Mouse (Mus musculus): ENCODE data around the gene Map4k5.

Map4k5 gene

GRCm38 (mm10) chr12:69838376-69838775 is 54.6 kb downstream of the Map4k5 start:
- DNase-seq, result no peak

DNA sequence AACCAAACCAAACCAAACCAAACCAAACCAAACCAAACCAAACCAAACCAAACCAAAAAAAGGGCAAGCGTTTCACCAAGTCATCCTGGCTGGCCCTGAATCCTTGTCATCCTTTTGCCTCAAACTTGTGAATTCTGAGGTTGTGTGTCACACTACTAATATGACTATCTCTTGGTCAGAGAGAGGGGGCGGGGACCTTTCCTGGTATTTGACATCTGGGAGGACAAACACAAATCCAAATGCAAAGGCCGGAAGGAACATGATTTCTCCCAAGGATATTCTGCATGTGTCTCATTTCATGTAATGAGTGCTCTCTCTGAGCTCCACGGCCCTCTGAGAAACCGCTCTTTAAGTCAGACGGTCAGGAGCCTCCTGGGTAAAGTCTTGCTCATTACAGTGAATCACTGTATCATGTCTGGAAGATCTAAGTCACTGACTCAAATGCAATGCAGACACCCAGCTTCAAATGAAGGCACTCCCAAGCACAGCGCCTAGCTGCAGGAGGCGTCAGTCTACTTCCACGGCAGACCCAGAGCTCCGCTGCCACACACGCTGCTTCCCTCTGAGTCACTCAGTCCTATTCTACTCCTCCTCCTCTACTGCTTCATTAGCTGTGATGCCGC is 58.9 kb downstream of the Map4k5 start:
- DNase-seq, result peak; percentile 72

GRCm38 (mm10) chr12:69831239-69831910 is 61.6 kb downstream of the Map4k5 start:
- no peak for DNase-seq

DNA sequence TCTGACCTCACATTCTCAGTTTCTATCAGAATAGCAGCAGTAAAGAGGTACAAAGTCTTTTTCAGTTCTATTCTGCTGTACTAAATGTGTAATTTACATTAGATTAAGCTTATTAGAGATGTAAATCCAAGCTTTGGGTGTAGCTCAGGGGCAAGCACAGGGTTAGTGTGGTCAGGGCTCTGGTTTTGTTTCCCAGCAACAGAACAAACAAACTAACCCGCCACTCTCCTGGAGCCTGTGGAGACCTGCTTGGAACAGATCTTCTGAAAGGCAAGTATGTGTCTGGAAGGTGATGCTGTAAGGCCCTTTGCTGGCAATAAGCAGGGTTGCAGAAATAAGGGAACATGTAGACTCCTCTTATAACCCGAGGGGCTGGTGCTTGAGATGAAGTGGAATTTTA is 64.8 kb downstream of the Map4k5 start:
- DNase-seq, result peak; percentile 54

DNA sequence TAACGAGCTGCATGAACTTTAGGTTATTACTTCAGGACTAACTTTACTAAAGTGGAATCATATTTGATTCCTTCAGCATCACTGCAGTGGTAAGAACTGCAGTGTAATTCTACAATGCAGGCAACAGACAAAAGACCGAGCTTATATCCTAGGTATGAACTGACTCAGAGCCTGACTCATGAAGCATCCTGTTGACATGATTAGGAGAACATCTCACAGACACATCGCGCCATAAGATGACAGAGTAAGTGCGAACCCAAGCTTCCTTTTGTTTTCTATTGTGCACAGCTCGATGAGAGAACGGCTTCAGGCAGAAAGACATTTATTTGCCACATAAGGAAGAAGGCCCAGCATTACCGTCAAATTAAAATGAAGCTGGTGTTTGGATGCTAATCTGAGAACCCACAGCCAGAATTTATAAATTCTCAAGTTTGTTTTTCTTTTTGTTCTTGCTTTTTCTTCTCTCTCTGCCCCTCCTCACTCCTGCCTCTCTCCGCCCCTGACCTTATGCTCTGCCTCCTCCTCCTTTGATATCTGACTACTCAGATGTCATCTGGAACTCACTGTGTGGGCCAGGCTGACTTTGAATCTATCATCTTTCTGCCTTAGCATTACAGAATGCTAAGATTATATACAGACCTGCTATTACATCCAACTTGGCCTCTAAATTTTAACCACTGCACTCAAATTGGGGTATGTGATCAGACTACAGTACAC is 68.0 kb downstream of the Map4k5 start:
- DNase-seq, result no peak

DNA sequence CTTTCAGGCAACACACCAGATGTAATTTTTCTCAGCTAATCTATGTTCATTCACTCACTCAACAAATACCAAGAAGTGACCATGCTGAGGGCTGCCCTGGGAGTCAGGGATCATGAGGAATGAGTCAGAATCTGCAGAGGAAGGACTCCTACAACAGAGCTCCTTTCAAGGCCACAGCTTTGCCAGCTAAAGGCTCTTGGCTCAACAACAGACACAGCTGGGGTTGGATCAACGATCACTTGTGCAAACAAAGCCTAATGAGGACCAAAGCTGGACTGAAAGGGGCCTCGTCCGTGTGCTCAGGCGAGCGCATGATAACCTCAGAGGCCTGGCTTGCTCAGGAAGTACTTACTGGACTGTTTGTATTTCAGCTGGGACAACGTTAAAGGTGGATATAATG is 78.7 kb downstream of the Map4k5 start:
- DNase-seq, result peak; percentile 95

GRCm38 (mm10) chr12:69813596-69813995 is 79.4 kb downstream of the Map4k5 start:
- DNase-seq, result peak; percentile 72

- DNase-seq, result peak; percentile 77
These were observed 80.0 kb downstream of the Map4k5 start for GRCm38 (mm10) chr12:69812986-69813385.

DNA sequence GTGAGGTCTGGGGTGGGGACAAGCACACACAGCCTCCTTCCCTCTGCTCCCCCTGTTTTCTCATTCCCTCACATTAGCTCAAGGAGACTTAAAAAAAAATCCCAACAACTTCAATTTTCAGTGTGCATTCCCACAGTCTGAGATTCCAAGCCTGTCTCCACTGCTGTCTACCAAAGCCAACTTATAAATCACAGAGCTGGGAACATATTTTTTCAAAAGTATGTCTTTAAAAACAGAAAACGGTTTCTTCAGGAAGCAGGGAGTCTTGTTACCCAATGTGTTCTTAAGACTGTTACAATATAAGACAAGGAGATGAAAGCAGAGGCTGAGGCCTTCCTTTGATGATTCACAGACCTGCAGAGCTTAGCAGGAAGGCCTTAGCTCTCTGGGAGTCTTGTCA is 81.0 kb downstream of the Map4k5 start:
- DNase-seq, result peak; percentile 12

GRCm38 (mm10) chr12:69809439-69809838 is 83.6 kb downstream of the Map4k5 start:
- DNase-seq, result peak; percentile 49

DNA sequence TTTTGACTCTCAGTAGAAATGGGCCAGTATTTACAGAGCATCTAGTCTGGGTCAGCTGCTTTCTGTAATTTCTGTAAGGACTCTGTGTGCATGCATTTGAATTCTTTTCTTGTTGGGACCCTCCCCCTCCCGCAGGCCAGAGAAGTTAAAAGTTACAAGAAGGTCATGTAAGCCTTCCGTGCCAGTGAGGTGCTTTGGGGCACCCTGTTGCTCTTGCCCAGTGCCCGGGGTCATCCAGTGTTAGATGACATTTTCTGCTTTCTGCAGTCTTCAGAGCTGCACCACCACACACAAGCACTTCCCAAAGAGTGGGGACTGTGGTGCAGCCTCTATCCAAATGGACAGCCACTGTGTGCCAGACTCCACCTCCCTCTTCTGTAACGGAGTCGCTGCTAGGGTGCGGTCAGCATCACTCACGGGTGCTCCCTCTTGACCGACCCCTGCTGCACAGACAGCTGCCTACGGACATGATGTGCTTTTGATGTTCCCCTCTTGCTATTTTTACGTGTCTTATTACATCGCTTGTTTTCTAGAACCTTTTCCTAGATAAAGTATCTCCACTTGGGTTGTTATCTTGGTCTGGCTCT is 85.5 kb downstream of the Map4k5 start:
- peak; percentile 80 for DNase-seq

DNA sequence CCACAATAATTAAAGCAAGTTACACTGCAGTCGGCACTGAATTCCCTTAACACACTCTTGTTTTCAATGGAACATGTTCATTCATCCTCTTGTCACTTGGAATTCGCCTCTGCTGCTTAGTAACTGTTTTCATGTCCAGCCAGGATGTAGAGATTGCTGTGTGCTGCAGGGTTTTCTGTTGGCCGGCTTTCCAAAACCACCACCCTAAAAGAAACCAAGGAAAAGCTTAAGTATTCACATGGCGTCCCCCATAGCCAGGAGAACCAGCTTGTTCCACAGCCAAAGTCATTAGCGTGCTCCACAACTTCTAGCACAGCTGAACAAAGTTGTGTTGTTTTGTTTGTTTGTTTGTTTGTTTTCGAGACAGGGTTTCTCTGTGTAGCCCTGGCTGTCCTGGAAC is 87.9 kb downstream of the Map4k5 start:
- peak; percentile 24 for DNase-seq

- peak; percentile 52 for DNase-seq
These were observed 88.5 kb downstream of the Map4k5 start for GRCm38 (mm10) chr12:69804393-69805070.

GRCm38 (mm10) chr12:69803196-69803595 is 89.8 kb downstream of the Map4k5 start:
- peak; percentile 76 for DNase-seq

DNA sequence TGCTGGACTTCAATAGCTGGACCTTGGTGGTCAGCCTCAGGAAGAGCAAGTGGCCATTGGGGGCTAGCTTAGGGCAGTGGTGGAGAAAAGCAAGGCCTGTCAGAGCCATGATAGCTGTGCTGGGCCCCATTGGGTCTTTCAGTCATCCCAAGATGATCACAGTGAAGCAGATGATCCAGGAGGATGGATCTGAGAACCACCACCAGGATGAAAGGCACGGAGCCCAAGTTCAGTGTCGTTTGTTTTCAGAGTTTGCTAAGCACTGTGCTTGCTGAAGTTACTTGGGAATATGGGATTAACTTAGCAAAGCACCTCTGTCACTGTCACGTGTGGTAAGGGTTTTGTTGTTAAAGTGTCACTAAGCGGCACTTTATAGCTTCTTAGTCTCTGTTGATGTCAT is 92.4 kb downstream of the Map4k5 start:
- DNase-seq, result peak; percentile 54

- no peak for DNase-seq
These were observed 96.7 kb downstream of the Map4k5 start for GRCm38 (mm10) chr12:69796311-69796710.

GRCm38 (mm10) chr12:69790530-69791505 is 102.2 kb downstream of the Map4k5 start, which contains the start of gene Cdkl1:
Cdkl1 (minus strand) TSS chr12:69791267.
- DNase-seq, result peak; percentile 95

DNA sequence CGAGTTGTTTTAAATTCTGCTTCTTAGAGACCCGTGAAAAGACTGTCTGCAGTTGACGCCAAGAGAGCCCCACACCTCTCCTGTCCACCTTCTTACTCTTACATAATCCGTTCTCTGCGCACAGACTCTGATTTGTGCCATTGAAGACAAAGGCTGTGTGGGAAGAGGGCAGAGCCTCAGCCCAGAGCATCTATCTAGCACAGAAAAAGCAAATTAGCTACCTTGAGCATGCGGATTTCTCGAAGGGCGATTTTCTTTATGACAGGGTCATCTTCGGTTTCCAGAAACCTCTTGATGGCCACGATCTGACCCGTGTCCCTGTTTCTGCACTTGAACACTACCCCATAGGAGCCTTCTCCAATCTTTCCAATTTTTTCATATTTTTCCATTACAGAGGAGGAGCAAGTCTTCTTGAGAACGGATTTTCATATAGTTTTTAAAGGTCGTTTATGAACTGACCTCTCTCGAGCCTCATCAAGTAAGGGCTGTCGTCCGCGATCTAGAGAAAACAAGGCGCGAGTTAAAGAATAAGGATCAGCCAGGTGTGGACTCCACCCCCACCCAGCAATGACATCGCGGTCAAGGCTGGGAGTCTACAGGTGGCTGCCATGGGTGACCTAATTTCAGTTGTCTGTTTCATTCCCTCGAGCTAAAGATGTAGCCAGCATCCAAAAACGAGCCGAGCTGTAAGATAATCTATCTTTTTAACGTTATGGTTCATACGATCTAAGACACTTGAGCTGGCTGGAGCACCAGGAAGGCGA is 103.1 kb downstream of the Map4k5 start:
- no peak for DNase-seq

DNA sequence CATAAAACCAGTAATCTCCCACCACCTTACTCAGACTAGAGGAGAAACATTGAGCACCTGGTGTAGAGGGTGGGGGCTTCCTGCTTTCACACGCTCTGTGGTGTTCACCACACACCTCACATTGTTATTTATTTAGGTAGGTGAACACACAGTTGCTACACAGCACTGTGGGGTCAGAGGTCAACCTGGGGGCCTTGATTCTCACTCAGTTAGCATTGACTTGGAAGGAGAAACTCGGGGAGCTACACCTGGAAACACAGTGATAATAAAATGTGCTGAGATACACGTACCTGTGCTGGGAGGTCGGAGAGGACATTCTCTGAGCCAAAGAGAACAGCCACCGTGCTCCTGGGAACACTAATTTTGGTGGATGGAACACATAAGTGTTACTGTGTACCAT is 104.6 kb downstream of the Map4k5 start:
- DNase-seq, result no peak

- DNase-seq, result peak; percentile 68
These were observed 107.5 kb downstream of the Map4k5 start for GRCm38 (mm10) chr12:69785471-69785870.
